Mouse (Mus musculus) frontal cortex, postnatal 10 days (tissue): ENCODE measurements around the gene Car3.

ENCODE experiments used
- DNase-seq, 2 experiments: peaks; one replicate each; pipeline ENCODE4 v3.0.0; 2022; ENCODE audit warnings: low spot score in 2 of 2, mixed read lengths in 1 of 2

Gene Car3

GRCm38 (mm10) chr3:14874402-14875040, 11.2 kb downstream of the Car3 start:
- DNase-seq: no peak

GRCm38 (mm10) chr3:14876325-14876918, 13.1 kb downstream of the Car3 start:
- DNase-seq: no peak

- no peak for DNase-seq
Observed at GRCm38 (mm10) chr3:14877251-14877909, 14.1 kb downstream of the Car3 start.

GRCm38 (mm10) chr3:14878749-14879223, 15.5 kb downstream of the Car3 start:
- DNase-seq: no peak

- no peak for DNase-seq
Observed at GRCm38 (mm10) chr3:14879293-14879692, 16.0 kb downstream of the Car3 start.

- DNase-seq: no peak
Observed at GRCm38 (mm10) chr3:14880277-14880676, 17.0 kb downstream of the Car3 start.

- no peak for DNase-seq
Observed at GRCm38 (mm10) chr3:14882005-14882404, 18.7 kb downstream of the Car3 start.

- DNase-seq: no peak
Observed at GRCm38 (mm10) chr3:14882756-14883155, 19.4 kb downstream of the Car3 start.

GRCm38 (mm10) chr3:14884826-14885225, 21.5 kb downstream of the Car3 start:
- no peak for DNase-seq

- DNase-seq: peak; percentile 20 to 67
Observed at GRCm38 (mm10) chr3:14886102-14887098, 23.1 kb downstream of the Car3 start, which contains the start of gene Car2. Gene Car2, plus strand, starts transcription at chr3:14886273.

- DNase-seq: no peak
Observed at GRCm38 (mm10) chr3:14887134-14887666, 23.9 kb downstream of the Car3 start.

- no peak for DNase-seq
Observed at GRCm38 (mm10) chr3:14887686-14888295, 24.5 kb downstream of the Car3 start.

- DNase-seq: no peak
Observed at GRCm38 (mm10) chr3:14888549-14888948, 25.2 kb downstream of the Car3 start.

- DNase-seq: no peak
Observed at GRCm38 (mm10) chr3:14889085-14889484, 25.8 kb downstream of the Car3 start.

GRCm38 (mm10) chr3:14889716-14890409, 26.6 kb downstream of the Car3 start:
- DNase-seq: no peak

- no peak for DNase-seq
Observed at GRCm38 (mm10) chr3:14892991-14893390, 29.7 kb downstream of the Car3 start.

GRCm38 (mm10) chr3:14893700-14894099, 30.4 kb downstream of the Car3 start:
- DNase-seq: no peak

GRCm38 (mm10) chr3:14895333-14895732, 32.0 kb downstream of the Car3 start:
- DNase-seq: no peak

- DNase-seq: no peak
Observed at GRCm38 (mm10) chr3:14897770-14898169, 34.5 kb downstream of the Car3 start.

GRCm38 (mm10) chr3:14903380-14903779, 40.1 kb downstream of the Car3 start:
- DNase-seq: no peak
